In genomic region chr12:112721424-112722239, GRCm38 (mm10) we compare ENCODE assay signal across 8 mouse cellular contexts. TPM values are rescaled to one million over a fixed set of nuclear protein-coding genes. Genes with fewer than 3 reads are reported as not detected.
DNase-seq lines count a peak whose midpoint lies in the region; ATAC-seq lines count a peak whose summit lies in the region.

No protein-coding gene starts in this region.

- H3K9me3 ChIP-seq in heart, embryonic 12.5 days (replicated peaks), result no peaks in the 10 kb centered on the region
- H3K9me3 ChIP-seq in kidney, embryonic 15.5 days (replicated peaks), result no peaks in the 10 kb centered on the region

- H3K4me3 ChIP-seq in heart, embryonic 12.5 days, result peak overlapping the region; percentile 83
- H3K4me3 ChIP-seq in kidney, embryonic 15.5 days (replicated peaks), result peak overlapping the region; percentile 69

- 3% methylated on average over 62 of the region's 69 CpGs for WGBS in heart, embryonic 12.5 days
- WGBS in kidney, embryonic 15.5 days, result 2% methylated on average over 69 of the region's 69 CpGs

- no peaks in the 10 kb centered on the region for H3K36me3 ChIP-seq in heart, embryonic 12.5 days
- peaks cover 10% of the 10 kb centered on the region; the same call in 1 of the 2 replicates for H3K36me3 ChIP-seq in kidney, embryonic 15.5 days

- peaks cover 60% of the 10 kb centered on the region for H3K27me3 ChIP-seq in heart, embryonic 12.5 days (replicated peaks)
- H3K27me3 ChIP-seq in kidney, embryonic 15.5 days, result peaks cover 12% of the 10 kb centered on the region

- peak overlapping the region; percentile 100 for H3K4me2 ChIP-seq in heart, embryonic 12.5 days
- H3K4me2 ChIP-seq in kidney, embryonic 15.5 days, result peak overlapping the region; percentile 89

- H3K9ac ChIP-seq in heart, embryonic 12.5 days, result peak overlapping the region; percentile 86
- peak overlapping the region; percentile 68 for H3K9ac ChIP-seq in kidney, embryonic 15.5 days

- DNase-seq in right cerebral cortex, postnatal 14 days, result peak; percentile 52
- no peak for DNase-seq in right cerebral cortex, postnatal 36 days (ENCODE audit: low spot score in 2 of 2)
- peak; percentile 71 for DNase-seq in cerebellum, adult 8-10 months
- peak; percentile 73 for DNase-seq in lung, postnatal 14 days
- DNase-seq in right cerebral cortex, postnatal 4 days, result peak; percentile 62
- no peak for DNase-seq in layer of hippocampus, adult 9-11 months

- peak; percentile 30 for ATAC-seq in heart, embryonic 12.5 days (ENCODE audit: insufficient number of reproducible peaks, low FRiP score)
- ATAC-seq in kidney, embryonic 15.5 days (replicated peaks; ENCODE audit: low FRiP score), result peak; percentile 77

- H3K4me1 ChIP-seq in heart, embryonic 12.5 days (replicated peaks), result peaks cover 27% of the 10 kb centered on the region
- peaks cover 53% of the 10 kb centered on the region for H3K4me1 ChIP-seq in kidney, embryonic 15.5 days

- no peak overlapping the region; the same call in 1 of the 2 replicates for H3K27ac ChIP-seq in heart, embryonic 12.5 days (ENCODE audit: poor library complexity, severe bottlenecking)
- H3K27ac ChIP-seq in kidney, embryonic 15.5 days, result peak overlapping the region; percentile 97

RNA-seq across cellular contexts. Expression of gene Cep170b, which starts 1.4 kb away (rescaled TPM):
- polyA plus RNA-seq in heart, embryonic 12.5 days (2016; fragmentation: Nextera tagmentation; extraction: Ambion mirVana), result 7.0 and 7.3 TPM in 2 replicates
- 15.8 and 16.6 TPM in 2 replicates for polyA plus RNA-seq in kidney, embryonic 15.5 days (2015; fragmentation: Nextera tagmentation; extraction: Ambion mirVana)

RNA-seq across cellular contexts. Expression of gene Pld4, which starts 38.8 kb away (rescaled TPM):
- 3.0 and 4.2 TPM in 2 replicates for polyA plus RNA-seq in heart, embryonic 12.5 days (2016; fragmentation: Nextera tagmentation; extraction: Ambion mirVana)
- 7.9 and 10.4 TPM in 2 replicates for polyA plus RNA-seq in kidney, embryonic 15.5 days (2015; fragmentation: Nextera tagmentation; extraction: Ambion mirVana)

RNA-seq across cellular contexts. Expression of gene Zbtb42, which starts 43.0 kb away (rescaled TPM):
- 4.7 and 6.4 TPM in 2 replicates for polyA plus RNA-seq in heart, embryonic 12.5 days (2016; fragmentation: Nextera tagmentation; extraction: Ambion mirVana)
- 4.0 and 4.6 TPM in 2 replicates for polyA plus RNA-seq in kidney, embryonic 15.5 days (2015; fragmentation: Nextera tagmentation; extraction: Ambion mirVana)

RNA-seq across cellular contexts. Expression of gene Akt1, which starts 46.9 kb away (rescaled TPM):
- polyA plus RNA-seq in heart, embryonic 12.5 days (2016; fragmentation: Nextera tagmentation; extraction: Ambion mirVana), result 180 and 184 TPM in 2 replicates
- 53.7 and 56.7 TPM in 2 replicates for polyA plus RNA-seq in kidney, embryonic 15.5 days (2015; fragmentation: Nextera tagmentation; extraction: Ambion mirVana)

Comparison
In these comparisons a context has a peak if more than half of its experiments do, and no peak if none do; other contexts are left out.
1. DNase-seq: peak in right cerebral cortex, postnatal 14 days (single experiment), cerebellum, adult 8-10 months (single experiment), lung, postnatal 14 days (single experiment) and right cerebral cortex, postnatal 4 days (single experiment); none in right cerebral cortex, postnatal 36 days (0 of 2) and layer of hippocampus, adult 9-11 months (single experiment).